Mouse (Mus musculus) spleen, postnatal 36 days (tissue): ENCODE results near the gene Spo11.
A peak's percentile ranks its signal among the peaks of the same experiment; 100 is the strongest.

Experiments used
- DNase-seq, 2 experiments: peaks; one replicate each; pipeline ENCODE4 v3.0.0; 2022; ENCODE audit warnings: low spot score in 2 of 2, mixed read lengths in 1 of 2

The Spo11 gene

GRCm38 (mm10) chr2:173030591-173031338, 53.3 kb downstream of the Spo11 start:
- no peak for DNase-seq

DNA sequence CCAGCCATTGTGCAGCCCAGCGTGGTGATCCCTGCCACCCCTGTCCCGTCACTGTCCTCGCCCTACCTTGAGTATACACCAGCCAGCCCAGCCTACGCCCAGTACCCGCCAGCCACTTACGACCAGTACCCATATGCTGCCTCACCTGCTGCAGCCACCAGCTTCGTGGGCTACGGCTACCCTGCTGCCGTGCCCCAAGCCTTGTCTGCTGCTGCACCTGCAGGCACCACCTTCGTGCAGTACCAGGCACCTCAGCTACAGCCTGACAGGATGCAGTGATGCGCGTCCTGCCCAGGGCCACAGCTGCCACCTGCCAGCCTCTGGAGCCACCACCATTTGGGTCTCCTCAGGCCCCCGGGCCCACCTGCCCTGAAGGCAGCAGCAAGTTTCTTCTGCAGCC, 56.0 kb downstream of the Spo11 start:
- DNase-seq: no peak

- peak; percentile 68 to 82 for DNase-seq
These were observed 57.5 kb downstream of the Spo11 start for GRCm38 (mm10) chr2:173034998-173035397.

DNA sequence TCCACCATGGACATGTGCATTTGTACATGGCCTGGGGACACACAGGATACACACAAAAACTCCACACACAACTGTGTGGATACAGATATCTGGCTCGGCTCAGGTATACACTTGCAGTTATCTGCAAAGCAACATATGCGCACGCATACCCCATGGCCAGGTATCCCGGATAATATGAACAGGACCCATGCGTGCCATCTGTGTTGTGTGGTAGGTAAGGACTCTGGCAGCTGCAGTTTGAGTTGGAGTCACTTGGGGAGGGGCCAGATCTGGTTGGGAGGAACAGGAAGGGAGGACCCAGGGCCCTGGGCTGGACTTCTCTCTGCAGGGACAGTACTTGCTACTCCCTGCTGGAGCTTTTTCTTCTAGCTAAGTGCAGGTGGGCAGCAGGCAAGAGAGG, 58.2 kb downstream of the Spo11 start:
- DNase-seq: no peak

- no peak for DNase-seq
These were observed 58.6 kb downstream of the Spo11 start for GRCm38 (mm10) chr2:173036055-173036454.

GRCm38 (mm10) chr2:173036611-173037010, 59.1 kb downstream of the Spo11 start:
- DNase-seq: no peak

DNA sequence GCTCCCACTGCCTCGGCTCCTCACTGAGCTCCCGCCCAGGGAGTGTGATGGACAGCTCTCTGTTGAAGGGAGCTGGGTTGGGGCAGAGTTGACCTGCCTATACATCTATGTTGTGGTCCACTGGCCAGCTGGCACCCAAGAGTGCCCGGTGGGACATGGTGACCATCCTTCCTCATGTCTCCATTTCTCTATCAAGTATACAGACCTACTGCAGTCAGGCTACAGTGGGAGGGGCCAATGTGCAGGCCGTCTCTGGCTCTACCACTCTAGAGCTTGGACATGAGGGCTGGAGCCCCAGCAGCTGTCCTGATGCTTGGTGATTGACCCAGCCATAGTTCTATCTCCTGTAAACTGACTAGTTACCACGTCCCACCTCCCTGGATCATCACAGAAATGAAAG, 59.8 kb downstream of the Spo11 start:
- DNase-seq: no peak

GRCm38 (mm10) chr2:173037827-173038607, 60.5 kb downstream of the Spo11 start:
- DNase-seq: peak; percentile 77 to 88

- no peak for DNase-seq
These were observed 61.5 kb downstream of the Spo11 start for GRCm38 (mm10) chr2:173039041-173039440.

DNA sequence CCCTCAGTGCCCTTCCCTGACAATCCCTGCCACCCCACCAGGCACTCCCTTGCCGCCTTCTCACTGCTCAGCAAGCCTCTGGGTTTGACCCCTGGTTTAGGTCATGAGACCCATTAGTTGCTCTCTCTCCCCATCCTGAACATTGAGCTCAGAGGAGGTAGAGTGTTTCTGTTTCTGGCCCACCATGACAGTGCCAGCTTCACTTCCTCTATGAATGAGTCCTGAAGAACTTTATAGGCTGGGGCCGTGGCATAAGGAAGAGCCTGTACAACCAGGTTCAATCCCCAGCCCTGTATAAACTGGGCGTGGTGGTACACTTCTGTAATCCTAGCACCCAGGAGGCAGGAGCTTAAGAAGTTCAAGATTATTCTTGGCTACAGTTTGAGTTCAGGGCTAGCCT, 63.3 kb downstream of the Spo11 start:
- DNase-seq: no peak

- no peak for DNase-seq
These were observed 63.7 kb downstream of the Spo11 start for GRCm38 (mm10) chr2:173041242-173041641.

DNA sequence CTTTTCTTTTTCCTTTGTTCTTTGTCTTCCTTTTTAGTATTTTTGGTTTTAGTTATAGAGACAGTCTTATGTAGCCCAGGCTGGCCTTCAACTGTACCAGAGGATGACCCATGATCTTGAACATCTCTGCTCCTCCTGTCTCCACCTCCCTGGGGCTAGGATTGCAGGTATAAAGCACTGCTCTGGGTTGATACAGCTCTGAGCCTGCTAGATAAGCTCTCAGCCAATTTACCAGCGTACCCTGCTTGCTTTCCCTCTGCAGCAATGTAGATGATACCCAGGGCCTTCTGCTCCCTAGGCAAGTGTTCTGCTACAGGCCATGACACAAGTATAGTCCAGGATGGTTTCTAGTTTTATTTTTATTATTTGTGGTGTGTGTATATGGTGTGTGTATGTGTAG, 64.4 kb downstream of the Spo11 start:
- no peak for DNase-seq

GRCm38 (mm10) chr2:173042504-173043162, 65.1 kb downstream of the Spo11 start:
- DNase-seq: no peak
